Mouse (Mus musculus) layer of hippocampus, postnatal 36 days (tissue): ENCODE measurements around the gene Zbtb41. TPM values are rescaled to one million over a fixed set of nuclear protein-coding genes. Genes with fewer than 3 reads are reported as not detected.

Experiments used
- DNase-seq, 2 experiments: peaks; one replicate each; pipeline ENCODE4 v3.0.0; 2022
- total RNA-seq, 2 experiments: library from RNA; stranded (reverse); gene quantifications; 2 replicates each; pipeline ENCODE4 v1.2.3; 2021

The Zbtb41 gene
- total RNA-seq, 2 experiments from 2014 or later, result 28.4 to 32.0 TPM

DNA sequence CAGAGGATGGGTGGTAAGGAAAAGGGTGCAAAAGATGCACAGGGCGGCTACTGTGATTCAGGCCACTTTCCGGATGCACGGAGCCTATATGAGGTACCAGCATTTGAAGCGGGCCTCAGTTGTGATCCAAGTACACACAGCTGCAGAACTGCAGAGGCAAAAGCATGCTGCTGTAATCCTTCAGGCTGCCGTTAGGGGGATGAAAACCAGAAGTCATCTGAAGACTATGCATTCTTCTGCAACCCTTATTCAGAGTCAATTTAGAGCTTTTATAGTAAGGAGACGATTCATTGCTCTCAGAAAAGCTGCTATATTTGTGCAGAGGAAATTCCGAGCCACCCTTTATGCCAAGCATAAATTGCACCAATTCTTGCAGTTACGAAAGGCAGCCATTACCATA, 58.2 kb downstream of the Zbtb41 start:
- DNase-seq, result no peak

GRCm38 (mm10) chr1:139481146-139481545, 59.1 kb downstream of the Zbtb41 start:
- no peak for DNase-seq

DNA sequence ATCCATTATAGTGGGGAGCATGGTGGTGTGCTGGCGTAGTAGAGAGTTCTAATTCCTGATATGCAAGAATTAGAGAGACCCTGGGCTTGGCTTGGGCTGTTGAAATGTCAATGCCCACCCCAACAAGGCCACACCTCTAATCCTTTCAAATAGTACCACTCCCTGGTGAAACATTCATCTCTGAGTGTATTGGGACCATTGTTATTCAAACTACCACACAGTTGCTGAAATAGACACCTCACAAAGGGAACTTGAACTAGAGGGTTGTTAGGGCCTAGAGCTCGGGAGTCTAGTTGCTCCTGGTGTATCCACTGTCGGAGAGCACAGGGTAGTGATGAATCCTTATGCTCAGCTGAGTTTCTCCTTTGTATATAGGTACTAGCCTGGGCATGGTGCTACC, 72.5 kb downstream of the Zbtb41 start:
- no peak for DNase-seq

- DNase-seq, result no peak
Measured at GRCm38 (mm10) chr1:139495408-139495807, 73.3 kb downstream of the Zbtb41 start.

GRCm38 (mm10) chr1:139496212-139496611, 74.1 kb downstream of the Zbtb41 start:
- DNase-seq, result no peak

DNA sequence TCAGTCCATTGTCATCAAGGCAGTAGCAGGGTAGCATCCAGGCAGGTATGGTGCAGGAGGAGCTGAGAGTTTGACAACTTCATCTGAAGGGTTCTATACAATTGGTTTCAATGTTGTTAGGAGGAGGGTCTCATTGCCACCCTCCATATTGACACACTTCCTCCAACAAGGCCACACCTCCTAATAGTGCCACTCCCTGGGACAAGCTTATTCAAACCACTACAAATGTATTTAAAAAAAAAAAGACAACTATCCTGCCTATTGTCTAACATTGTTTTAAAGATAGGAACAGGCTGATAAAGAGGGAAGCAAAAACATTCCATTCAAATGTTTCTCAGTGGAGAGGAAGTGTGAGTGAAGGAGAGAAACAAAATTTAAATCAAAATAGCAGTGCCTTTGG, 77.7 kb downstream of the Zbtb41 start:
- no peak for DNase-seq

DNA sequence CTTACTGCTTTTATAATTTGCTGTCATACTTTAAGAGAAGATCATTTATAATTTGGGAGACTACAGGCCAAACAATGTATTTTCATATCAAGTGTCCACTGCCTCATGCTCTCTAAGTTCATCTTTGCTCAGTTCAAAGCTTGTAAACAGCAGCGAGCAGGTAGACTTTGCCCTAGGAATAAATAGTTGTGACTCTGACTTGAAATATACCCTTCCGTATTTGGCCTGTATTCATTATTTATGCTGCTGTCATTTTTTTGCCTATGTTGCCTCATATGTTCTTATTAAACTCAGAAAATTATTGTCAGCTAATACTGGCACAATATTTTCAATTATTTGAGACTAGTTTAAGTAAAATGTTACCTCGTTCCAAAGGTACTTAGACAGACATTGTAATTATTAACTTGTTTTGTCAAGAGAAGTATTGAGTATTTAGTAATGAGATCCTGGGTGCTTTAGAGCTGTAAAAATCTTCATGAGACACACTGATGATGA, 79.2 kb downstream of the Zbtb41 start, which contains the start of gene F13b:
Gene F13b, plus strand, starts transcription at position 445 of the 495 bp plus-strand sequence.
- no peak for DNase-seq

Other genes starting within 250 kb of the Zbtb41 start
- under 1 TPM; 0.35 TPM for gene Crb1, start 45.2 kb upstream of the Zbtb41 start, total RNA-seq
- under 1 TPM; 0.66 to 1.00 TPM for gene Aspm, start 32.5 kb downstream of the Zbtb41 start, total RNA-seq
- not detected for gene F13b, start 79.4 kb downstream of the Zbtb41 start, total RNA-seq
- not detected for gene Cfhr1, start 138.0 kb downstream of the Zbtb41 start, total RNA-seq